Comparison of ENCODE assay signal across 20 mouse cellular contexts in genomic region chr13:44061286-44061685, GRCm38 (mm10).
"Had no signal": no experiment of that assay in that cellular context is flagged by ENCODE, and none has a peak within 500 bp of the region (broad histone marks: within the 10 kb centered on the region; RNA-seq: fewer than 3 reads in every experiment).

No protein-coding gene starts in this region.

- H3K9ac ChIP-seq: kidney, embryonic 15.5 days; limb, embryonic 13.5 days; liver, embryonic 12.5 days; liver, embryonic 15.5 days; lung, embryonic 15.5 days; midbrain, embryonic 13.5 days had no signal

- H3K27me3 ChIP-seq: limb, embryonic 13.5 days; liver, embryonic 15.5 days; lung, embryonic 15.5 days; megakaryocyte, embryonic 14.5 days had no signal

- DNase-seq: kidney, adult 8-10 months; liver; right cerebral cortex, adult 18-20 months; right cerebral cortex, postnatal 14 days; right cerebral cortex, postnatal 4 days; spleen, adult 18-20 months; thymus, adult 2 months; thymus, postnatal 14 days; thymus, postnatal 4 days had no signal

- H3K9me3 ChIP-seq: kidney, embryonic 15.5 days; limb, embryonic 10.5 days; limb, embryonic 13.5 days; liver, embryonic 12.5 days; liver, embryonic 15.5 days; lung, embryonic 15.5 days; megakaryocyte, embryonic 14.5 days; midbrain, embryonic 10.5 days; midbrain, embryonic 13.5 days had no signal

- H3K4me3 ChIP-seq: kidney, embryonic 15.5 days; limb, embryonic 10.5 days; limb, embryonic 13.5 days; liver, embryonic 12.5 days; liver, embryonic 15.5 days; lung, embryonic 15.5 days; midbrain, embryonic 10.5 days; midbrain, embryonic 13.5 days had no signal

- H3K4me2 ChIP-seq: kidney, embryonic 15.5 days; limb, embryonic 13.5 days; liver, embryonic 12.5 days; liver, embryonic 15.5 days; lung, embryonic 15.5 days; midbrain, embryonic 13.5 days had no signal

- H3K36me3 ChIP-seq: kidney, embryonic 15.5 days; limb, embryonic 10.5 days; limb, embryonic 13.5 days; liver, embryonic 12.5 days; liver, embryonic 15.5 days; lung, embryonic 15.5 days; midbrain, embryonic 10.5 days; midbrain, embryonic 13.5 days had no signal

- ATAC-seq: liver, embryonic 12.5 days; midbrain, embryonic 13.5 days; midbrain, embryonic 16.5 days had no signal

- H3K27ac ChIP-seq: liver, embryonic 12.5 days; liver, embryonic 15.5 days; lung, embryonic 15.5 days; midbrain, embryonic 13.5 days; stomach, postnatal 0 days had no signal
